ENCODE assay signal across 9 mouse cellular contexts in genomic region chr6:34304675-34305241, GRCm38 (mm10). TPM values are rescaled to one million over a fixed set of nuclear protein-coding genes. Genes with fewer than 3 reads are reported as not detected.
DNase-seq lines count a peak whose midpoint lies in the region; ATAC-seq and TF ChIP-seq lines count a peak whose summit lies in the region.
"Had no signal": no experiment of that assay in that cellular context is flagged by ENCODE, and none has a peak within 500 bp of the region (broad histone marks: within the 10 kb centered on the region; RNA-seq: fewer than 3 reads in every experiment).

No protein-coding gene starts in this region.

- peaks cover 46% of the 10 kb centered on the region for H3K36me3 ChIP-seq in ES-E14 (ENCODE audit: control insufficient read depth, insufficient read depth, low read length, poor library complexity, severe bottlenecking)
- H3K36me3 ChIP-seq in heart, embryonic 10.5 days = peaks cover 56% of the 10 kb centered on the region
- H3K36me3 ChIP-seq in limb, embryonic 14.5 days (ENCODE audit: control insufficient read depth, insufficient read depth, low read length) = peaks cover 49% of the 10 kb centered on the region
- H3K36me3 ChIP-seq in midbrain, embryonic 11.5 days (ENCODE audit: control insufficient read depth, insufficient read depth, low read length) = peaks cover 3% of the 10 kb centered on the region

- peaks cover 2% of the 10 kb centered on the region in 2 experiments; a peak in 1 of 4 replicates for H3K4me1 ChIP-seq in ES-E14 (ENCODE audit: control insufficient read depth in 2 of 2, insufficient read depth in 2 of 2, low read length in 2 of 2, poor library complexity in 1 of 2)
- H3K4me1 ChIP-seq in heart, embryonic 10.5 days = peaks cover 6% of the 10 kb centered on the region; the same call in 1 of the 2 replicates
- H3K4me1 ChIP-seq in limb, embryonic 14.5 days (ENCODE audit: control insufficient read depth, insufficient read depth, low read length) = no peaks in the 10 kb centered on the region
- no peaks in the 10 kb centered on the region for H3K4me1 ChIP-seq in midbrain, embryonic 11.5 days (ENCODE audit: control insufficient read depth, insufficient read depth, low read length)
- H3K4me1 ChIP-seq: hindbrain, embryonic 15.5 days; neural tube, embryonic 12.5 days had no signal

- peak; percentile 68; the same call in 1 of the 2 replicates for ATAC-seq in limb, embryonic 14.5 days (ENCODE audit: low FRiP score, low read depth)
- no peak for ATAC-seq in midbrain, embryonic 11.5 days (ENCODE audit: low FRiP score)
- no peak for ATAC-seq in CD4-positive, CD25-positive, alpha-beta regulatory T cell, adult 4 months

- H3K27ac ChIP-seq in ES-E14 (ENCODE audit: insufficient read depth, low read depth, low read length, poor library complexity, severe bottlenecking) = no peak overlapping the region
- peak overlapping the region; percentile 31; the same call in 1 of the 2 replicates for H3K27ac ChIP-seq in heart, embryonic 10.5 days
- H3K27ac ChIP-seq in limb, embryonic 14.5 days (replicated peaks; ENCODE audit: low read depth, low read length) = no peak overlapping the region
- H3K27ac ChIP-seq in midbrain, embryonic 11.5 days (ENCODE audit: low read depth, low read length) = no peak overlapping the region
- H3K27ac ChIP-seq: hindbrain, embryonic 15.5 days; neural tube, embryonic 12.5 days had no signal

- no peak for TF ChIP-seq POLR2A in limb, embryonic 14.5 days (IDR thresholded peaks at IDR 0.05; ENCODE audit: borderline replicate concordance, extremely low read depth, insufficient read depth, insufficient read length)

- H3K9me3 ChIP-seq in ES-E14 (ENCODE audit: control insufficient read depth, insufficient read depth, low read depth, low read length) = no peaks in the 10 kb centered on the region
- no peaks in the 10 kb centered on the region for H3K9me3 ChIP-seq in heart, embryonic 10.5 days
- no peaks in the 10 kb centered on the region for H3K9me3 ChIP-seq in limb, embryonic 14.5 days (ENCODE audit: control insufficient read depth, low read length)
- no peaks in the 10 kb centered on the region for H3K9me3 ChIP-seq in midbrain, embryonic 11.5 days (ENCODE audit: control insufficient read depth, low read length)
- H3K9me3 ChIP-seq: hindbrain, embryonic 15.5 days; neural tube, embryonic 12.5 days had no signal

- no peak overlapping the region for H3K4me2 ChIP-seq in limb, embryonic 14.5 days (replicated peaks; ENCODE audit: low read depth, low read length, severe bottlenecking)
- no peak overlapping the region for H3K4me2 ChIP-seq in midbrain, embryonic 11.5 days
- H3K4me2 ChIP-seq: hindbrain, embryonic 15.5 days; neural tube, embryonic 12.5 days had no signal

- DNase-seq in ES-CJ7 (ENCODE audit: low read depth, low spot score) (peak; percentile 53), ES-E14 (ENCODE audit: low read depth, low spot score) (peak; percentile 28)
- DNase-seq in heart, embryonic 10.5 days (ENCODE audit: low spot score) = no peak
- DNase-seq in limb, embryonic 14.5 days (ENCODE audit: low spot score) = no peak
- no peak for DNase-seq in urinary bladder, postnatal 25 days (ENCODE audit: low spot score)
- no peak for DNase-seq in midbrain, embryonic 11.5 days (ENCODE audit: low spot score, missing footprints)

- WGBS in heart, embryonic 10.5 days = 71% methylated on average over 10 of the region's 10 CpGs
- 72% methylated on average over 10 of the region's 10 CpGs for WGBS in limb, embryonic 14.5 days
- WGBS in midbrain, embryonic 11.5 days = 87% methylated on average over 10 of the region's 10 CpGs

- no peaks in the 10 kb centered on the region for H3K27me3 ChIP-seq in heart, embryonic 10.5 days (ENCODE audit: insufficient read depth, poor library complexity, severe bottlenecking)
- H3K27me3 ChIP-seq in limb, embryonic 14.5 days (ENCODE audit: control insufficient read depth, insufficient read depth, low read length) = no peaks in the 10 kb centered on the region
- no peaks in the 10 kb centered on the region for H3K27me3 ChIP-seq in midbrain, embryonic 11.5 days (ENCODE audit: control insufficient read depth, insufficient read depth, low read length)
- H3K27me3 ChIP-seq: hindbrain, embryonic 15.5 days; neural tube, embryonic 12.5 days had no signal

- no peak overlapping the region for H3K9ac ChIP-seq in ES-E14 (ENCODE audit: insufficient read depth, low read depth, low read length, poor library complexity, severe bottlenecking)
- H3K9ac ChIP-seq in limb, embryonic 14.5 days (ENCODE audit: low read depth, low read length, severe bottlenecking) = no peak overlapping the region
- no peak overlapping the region for H3K9ac ChIP-seq in midbrain, embryonic 11.5 days (ENCODE audit: low read length)
- H3K9ac ChIP-seq: hindbrain, embryonic 15.5 days; neural tube, embryonic 12.5 days had no signal

- in situ Hi-C loops in ES-E14 (cut with MboI; ENCODE audit: low sequenced_read_pairs in 2 of 2, unreplicated experiment in 2 of 2) = no loop called here

- no peak overlapping the region for H3K4me3 ChIP-seq in ES-E14 (ENCODE audit: insufficient read depth in 1 of 2, low read depth in 1 of 2, low read length in 2 of 2, poor library complexity in 1 of 2, severe bottlenecking in 1 of 2)
- H3K4me3 ChIP-seq in heart, embryonic 10.5 days = no peak overlapping the region
- no peak overlapping the region for H3K4me3 ChIP-seq in limb, embryonic 14.5 days (replicated peaks; ENCODE audit: low read length)
- H3K4me3 ChIP-seq in midbrain, embryonic 11.5 days (ENCODE audit: low read depth, low read length) = no peak overlapping the region
- H3K4me3 ChIP-seq: hindbrain, embryonic 15.5 days; neural tube, embryonic 12.5 days had no signal

TF ChIP-seq in ES-E14, 5 proteins besides CTCF, POLR2A, EP300 and RAD21:
- TF ChIP-seq MAFK (IDR thresholded peaks at IDR 0.05; ENCODE audit: insufficient read depth, low read depth, low read length) = no peak
- TF ChIP-seq CHD2 (IDR thresholded peaks at IDR 0.05; ENCODE audit: low read depth, low read length) = no peak
- no peak for TF ChIP-seq HCFC1 (IDR thresholded peaks at IDR 0.05; ENCODE audit: borderline replicate concordance, insufficient read depth, low read length)
- no peak for TF ChIP-seq ZNF384 (IDR thresholded peaks at IDR 0.05; ENCODE audit: low read depth, low read length)
- TF ChIP-seq ZC3H11A (IDR thresholded peaks at IDR 0.05; ENCODE audit: borderline replicate concordance, low read depth, low read length) = no peak

RNA-seq across cellular contexts. Expression of gene Akr1b3, which starts 12.5 kb away (rescaled TPM):
- 321 and 431 TPM in 2 replicates for total RNA-seq in ES-E14 (2012; rRNA removed)
- polyA plus RNA-seq in heart, embryonic 10.5 days (2016; fragmentation: Nextera tagmentation; extraction: Ambion mirVana) = 232 and 247 TPM in 2 replicates
- 133 and 134 TPM in 2 replicates for polyA plus RNA-seq in limb, embryonic 14.5 days (2012; rRNA removed)
- 174 and 180 TPM in 2 replicates for polyA plus RNA-seq in limb, embryonic 14.5 days (2014; fragmentation: Nextera tagmentation; extraction: Ambion mirVana)
- 216 and 221 TPM in 2 replicates for polyA plus RNA-seq in midbrain, embryonic 11.5 days (2014; fragmentation: Nextera tagmentation; extraction: Ambion mirVana)
- polyA plus RNA-seq in CD4-positive, CD25-positive, alpha-beta regulatory T cell, adult 4 months (2017; shearing (Covaris generic)) = 100 to 1,000 TPM; 382 to 479 TPM

RNA-seq across cellular contexts. Expression of gene Akr1b8, which starts 49.2 kb away (rescaled TPM):
- total RNA-seq in ES-E14 (2012; rRNA removed) = 12.3 and 25.1 TPM in 2 replicates
- polyA plus RNA-seq in heart, embryonic 10.5 days (2016; fragmentation: Nextera tagmentation; extraction: Ambion mirVana) = 21.1 and 23.1 TPM in 2 replicates
- 5.6 and 6.5 TPM in 2 replicates for polyA plus RNA-seq in limb, embryonic 14.5 days (2012; rRNA removed)
- 7.1 and 8.5 TPM in 2 replicates for polyA plus RNA-seq in limb, embryonic 14.5 days (2014; fragmentation: Nextera tagmentation; extraction: Ambion mirVana)
- polyA plus RNA-seq in midbrain, embryonic 11.5 days (2014; fragmentation: Nextera tagmentation; extraction: Ambion mirVana) = 23.0 and 25.5 TPM in 2 replicates
- polyA plus RNA-seq in CD4-positive, CD25-positive, alpha-beta regulatory T cell, adult 4 months (2017; shearing (Covaris generic)) = not detected

Comparison
In these comparisons a context has a peak if more than half of its experiments do, and no peak if none do; other contexts are left out.
1. DNase-seq: peak in ES-CJ7 (single experiment) and ES-E14 (single experiment); none in heart, embryonic 10.5 days (single experiment), limb, embryonic 14.5 days (single experiment), urinary bladder, postnatal 25 days (single experiment) and midbrain, embryonic 11.5 days (single experiment).
2. RNA of gene Akr1b8, which starts 49.2 kb away (polyA plus RNA-seq): 23.0 to 25.5 TPM in midbrain, embryonic 11.5 days, 21.1 to 23.1 TPM in heart, embryonic 10.5 days and 5.6 to 8.5 TPM in limb, embryonic 14.5 days; not detected in CD4-positive, CD25-positive, alpha-beta regulatory T cell, adult 4 months; every median in the first group is over 4 times any median in the second.